Mouse (Mus musculus) erythroblast, embryonic 14.5 days (primary cell): ENCODE measurements around the gene Atp6v0b.

Experiments
- GATA1 ChIP-seq: IDR thresholded peaks from 2 replicates; pipeline ENCODE4 v1.6.1; 2012; ENCODE audit warnings: low read length, inconsistent platforms, mixed read lengths
- TAL1 ChIP-seq: IDR thresholded peaks from 3 replicates; pipeline ENCODE4 v1.6.1; 2012; ENCODE audit warnings: low read length, inconsistent platforms, mixed read lengths

DNA sequence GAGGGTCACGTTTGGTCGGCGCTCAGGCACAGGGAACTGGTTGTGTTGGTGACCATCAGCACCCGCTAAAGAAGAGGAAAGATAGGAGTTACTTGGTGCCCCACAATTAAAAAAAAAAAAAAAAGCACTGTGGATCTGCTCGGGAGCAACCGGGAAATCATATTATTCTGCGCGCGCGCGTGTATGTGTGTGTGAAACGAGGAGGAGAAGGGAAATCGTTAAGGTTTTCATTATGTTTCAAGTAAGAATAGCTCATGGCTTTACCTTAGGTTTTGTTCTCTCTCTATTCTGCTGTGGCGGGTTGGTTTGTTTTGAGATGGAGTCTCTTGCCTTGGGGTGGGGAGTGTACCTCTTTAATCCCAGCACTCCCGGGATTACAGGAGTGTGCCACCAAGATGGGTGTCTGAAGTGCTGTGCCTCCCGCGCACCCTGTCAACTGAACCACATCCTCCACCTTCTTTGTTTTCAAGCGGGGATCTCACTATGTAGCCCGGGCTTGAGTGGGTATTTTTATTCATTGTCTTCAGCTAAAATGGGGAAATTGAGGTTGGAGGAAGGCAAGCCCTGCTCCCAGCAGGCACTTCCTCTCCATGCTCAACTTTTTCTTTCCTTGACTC lies 28.5 kb upstream of the Atp6v0b start:
- TF ChIP-seq TAL1 (no peak), GATA1 (no peak)
